Mouse (Mus musculus) lung, embryonic 14.5 days (tissue): Measurements from ENCODE around the gene Zc3h6. TPM values are rescaled to one million over a fixed set of nuclear protein-coding genes. Genes with fewer than 3 reads are reported as not detected.
A peak's percentile ranks its signal among the peaks of the same experiment; 100 is the strongest.

Experiments
- ATAC-seq: fragments of 200-750 bp; cut with Nextera tagmentation; 2 replicates; pipeline ENCODE4 v1.8.0; 2017; ENCODE audit warnings: mild to moderate bottlenecking, moderate TSS enrichment, moderate library complexity; ENCODE audit not compliant: insufficient read depth
- DNase-seq: peaks from one replicate; pipeline ENCODE4 v3.0.0-alpha.2; 2015
- H3K27ac ChIP-seq: fragments of 300-500 bp; sonication (generic); 2 replicates; pipeline ENCODE4 v1.5.1; 2014; ENCODE audit warnings: low read depth, mild to moderate bottlenecking, moderate library complexity
- H3K27me3 ChIP-seq: fragments of 300-500 bp; sonication (generic); 2 replicates; pipeline ENCODE4 v1.6.1; 2014; ENCODE audit warnings: low read length, control low read depth; ENCODE audit not compliant: insufficient read depth
- H3K36me3 ChIP-seq: fragments of 300-500 bp; sonication (generic); 2 replicates; pipeline ENCODE4 v1.6.1; 2014; ENCODE audit warnings: control low read depth; ENCODE audit not compliant: insufficient read depth
- H3K4me1 ChIP-seq: fragments of 300-500 bp; sonication (generic); 2 replicates; pipeline ENCODE4 v1.6.1; 2014; ENCODE audit warnings: antibody characterized with exemption, control low read depth; ENCODE audit not compliant: insufficient read depth
- H3K4me2 ChIP-seq: fragments of 300-500 bp; sonication (generic); 2 replicates; pipeline ENCODE4 v1.6.1; 2014; ENCODE audit warnings: mild to moderate bottlenecking
- H3K4me3 ChIP-seq: fragments of 300-500 bp; sonication (generic); 2 replicates; pipeline ENCODE4 v1.5.1; 2014; ENCODE audit warnings: low read depth, low read length
- H3K9ac ChIP-seq: fragments of 300-500 bp; sonication (generic); 2 replicates; pipeline ENCODE4 v1.6.1; 2014
- H3K9me3 ChIP-seq: fragments of 300-500 bp; sonication (generic); 2 replicates; pipeline ENCODE4 v1.6.1; 2016; ENCODE audit warnings: low read depth, low read length, control low read depth
- CTCF ChIP-seq: IDR thresholded peaks from 2 replicates; pipeline ENCODE4 v1.5.1; 2016; ENCODE audit warnings: antibody characterized with exemption, low read depth
- WGBS: fragments of 180-500 bp; shearing (Covaris S2); extraction: QIAGEN DNeasy Blood & Tissue Kit; methylation state at CpG from one replicate; pipeline ENCODE4 v1.1.7; 2014; 5-methylcytosine and 5-hydroxymethylcytosine counted together
- microRNA-seq: library from miRNA; unstranded; fragments of <30 nt; microRNA quantifications from one replicate; pipeline ENCODE4, GENCODE M21; 2016; ENCODE audit warnings: borderline number of aligned reads
- polyA plus RNA-seq: library from polyadenylated mRNA; unstranded; fragments of >200 nt; fragmentation: Nextera tagmentation; extraction: Ambion mirVana; gene quantifications from 2 replicates; pipeline ENCODE4 v1.2.1, GENCODE M21; 2014

The Zc3h6 gene
- polyA plus RNA-seq, 1 experiment from 2014 or later, result 1.6 TPM

GRCm38 (mm10) chr2:129066326-129066725 lies 99.1 kb downstream of the Zc3h6 start:
- under 1% methylated on average over 20 of the region's 20 CpGs for WGBS
- H3K27ac ChIP-seq, result peak overlapping the region; percentile 56; the same call in 1 of the 2 replicates

More at GRCm38 (mm10) chr2:129066326-129066725, 99.1 kb downstream of the Zc3h6 start:
- peak overlapping the region; percentile 82 for H3K4me2 ChIP-seq
- peak overlapping the region; percentile 70 for H3K9ac ChIP-seq
- no peaks in the 10 kb centered on the region for H3K27me3 ChIP-seq
- peak overlapping the region; percentile 82 for H3K4me3 ChIP-seq
- DNase-seq (peak; percentile 79), ATAC-seq (peak; percentile 87)
- TF ChIP-seq CTCF, result no peak
- peaks cover 3% of the 10 kb centered on the region; the same call in 1 of the 2 replicates for H3K36me3 ChIP-seq
- no peaks in the 10 kb centered on the region for H3K9me3 ChIP-seq
- H3K4me1 ChIP-seq, result peaks cover 3% of the 10 kb centered on the region; the same call in 1 of the 2 replicates

Small RNA genes within 50 kb of the gene (microRNA-seq; reads per million reads assigned to microRNA genes)
- gene Gm22859, result not detected

Other genes with a start within 250 kb of the Zc3h6 start
- 29.5 and 30.2 TPM in 2 replicates for gene Tmem87b, start 149.3 kb upstream of the Zc3h6 start, polyA plus RNA-seq
- 7.5 and 9.1 TPM in 2 replicates for gene Fbln7, start 104.4 kb upstream of the Zc3h6 start, polyA plus RNA-seq
- gene Zc3h8, start 23.3 kb upstream of the Zc3h6 start, polyA plus RNA-seq, result 7.9 and 8.2 TPM in 2 replicates
- gene Gm10762, start 323 bp downstream of the Zc3h6 start, polyA plus RNA-seq, result 15.8 and 16.7 TPM in 2 replicates
- 0.17 and 0.23 TPM in 2 replicates for gene Vinac1, start 80.8 kb downstream of the Zc3h6 start, polyA plus RNA-seq
- 16.5 and 17.5 TPM in 2 replicates for gene Ttl, start 98.5 kb downstream of the Zc3h6 start, polyA plus RNA-seq
- 22.6 and 28.5 TPM in 2 replicates for gene Polr1b, start 133.6 kb downstream of the Zc3h6 start, polyA plus RNA-seq
- gene Chchd5, start 162.3 kb downstream of the Zc3h6 start, polyA plus RNA-seq, result 25.7 and 28.2 TPM in 2 replicates
- gene Slc20a1, start 231.4 kb downstream of the Zc3h6 start, polyA plus RNA-seq, result 29.5 and 34.4 TPM in 2 replicates